Mouse (Mus musculus) midbrain, embryonic 15.5 days (tissue): ENCODE results near the gene Trpv2. TPM values are rescaled to one million over a fixed set of nuclear protein-coding genes. Genes with fewer than 3 reads are reported as not detected.

Source experiments
- ATAC-seq: fragments of 200-750 bp; cut with Nextera tagmentation; replicated peaks from 2 replicates; pipeline ENCODE4 v1.8.0; 2017; ENCODE audit warnings: moderate TSS enrichment
- H3K27ac ChIP-seq: fragments of 300-500 bp; sonication (generic); 2 replicates; pipeline ENCODE4 v1.5.1; 2015; ENCODE audit warnings: mild to moderate bottlenecking, inconsistent platforms
- H3K27me3 ChIP-seq: fragments of 300-500 bp; sonication (generic); replicated peaks from 2 replicates; pipeline ENCODE4 v1.6.1; 2015; ENCODE audit warnings: inconsistent platforms
- H3K36me3 ChIP-seq: fragments of 300-500 bp; sonication (generic); replicated peaks from 2 replicates; pipeline ENCODE4 v1.6.1; 2015; ENCODE audit warnings: inconsistent platforms
- H3K4me1 ChIP-seq: fragments of 300-500 bp; sonication (generic); 2 replicates; pipeline ENCODE4 v1.6.1; 2015; ENCODE audit warnings: inconsistent platforms
- H3K4me2 ChIP-seq: fragments of 300-500 bp; sonication (generic); 2 replicates; pipeline ENCODE4 v1.6.1; 2015; ENCODE audit warnings: inconsistent platforms, mild to moderate bottlenecking, moderate library complexity
- H3K4me3 ChIP-seq: fragments of 300-500 bp; sonication (generic); 2 replicates; pipeline ENCODE4 v1.5.1; 2015; ENCODE audit warnings: mild to moderate bottlenecking, inconsistent platforms
- H3K9ac ChIP-seq: fragments of 300-500 bp; sonication (generic); 2 replicates; pipeline ENCODE4 v1.6.1; 2015; ENCODE audit warnings: mild to moderate bottlenecking, inconsistent platforms
- H3K9me3 ChIP-seq: fragments of 300-500 bp; sonication (generic); 2 replicates; pipeline ENCODE4 v1.6.1; 2016; ENCODE audit warnings: inconsistent platforms
- WGBS: fragments of 180-500 bp; shearing (Covaris S2); methylation state at CpG from one replicate; pipeline ENCODE4 v1.1.7; 2015; ENCODE audit warnings: mixed read lengths; 5-methylcytosine and 5-hydroxymethylcytosine counted together
- polyA plus RNA-seq: library from polyadenylated mRNA; unstranded; fragments of >200 nt; fragmentation: Nextera tagmentation; extraction: Ambion mirVana; gene quantifications from 2 replicates; pipeline ENCODE4 v1.2.1, GENCODE M21; 2015

The Trpv2 gene
- polyA plus RNA-seq = 35.8 and 38.8 TPM in 2 replicates

GRCm38 (mm10) chr11:62573959-62574702 is at the start of gene Trpv2:
Gene Trpv2, plus strand, starts transcription at chr11:62574486.
- ATAC-seq = no peak
- Histone ChIP-seq H3K4me1 (peaks cover 14% of the 10 kb centered on the region), H3K4me3 (peak within 1 kb of the TSS; percentile 47), H3K4me2 (peak within 1 kb of the TSS; percentile 86), H3K36me3 (no peaks in the 10 kb centered on the region), H3K27me3 (no peaks in the 10 kb centered on the region), H3K9me3 (no peaks in the 10 kb centered on the region), H3K9ac (no peak within 1 kb of the TSS), H3K27ac (peak within 1 kb of the TSS; percentile 80)
- 81% methylated on average over 6 of the region's 6 CpGs for WGBS

- no peak for ATAC-seq
- Histone ChIP-seq H3K9ac (0 out of 2 replicates have a peak overlapping the region, but pooled peaks have one; percentile 31), H3K9me3 (no peaks in the 10 kb centered on the region), H3K4me1 (peaks cover 16% of the 10 kb centered on the region), H3K36me3 (0 out of 2 replicates have a peak, but pooled peaks cover 8% of the 10 kb centered on the region), H3K4me3 (peak overlapping the region; percentile 94; the same call in 1 of the 2 replicates), H3K4me2 (peak overlapping the region; percentile 83), H3K27me3 (no peaks in the 10 kb centered on the region), H3K27ac (no peak overlapping the region)
- WGBS = 84% methylated on average over 8 of the region's 8 CpGs
These were observed 37.2 kb upstream of the Trpv2 start for GRCm38 (mm10) chr11:62537089-62537488.

GRCm38 (mm10) chr11:62537590-62537989 is 36.7 kb upstream of the Trpv2 start:
- WGBS = 18% methylated on average over 7 of the region's 7 CpGs
- H3K27ac ChIP-seq = 0 out of 2 replicates have a peak overlapping the region, but pooled peaks have one; percentile 12
- no peaks in the 10 kb centered on the region for H3K9me3 ChIP-seq
- peaks cover 16% of the 10 kb centered on the region for H3K4me1 ChIP-seq
- H3K4me3 ChIP-seq = peak overlapping the region; percentile 94
- no peak for ATAC-seq
- H3K27me3 ChIP-seq = no peaks in the 10 kb centered on the region
- 0 out of 2 replicates have a peak overlapping the region, but pooled peaks have one; percentile 31 for H3K9ac ChIP-seq
- peak overlapping the region; percentile 83 for H3K4me2 ChIP-seq
- 0 out of 2 replicates have a peak, but pooled peaks cover 8% of the 10 kb centered on the region for H3K36me3 ChIP-seq

- peak; percentile 84 for ATAC-seq
- H3K27me3 ChIP-seq = no peaks in the 10 kb centered on the region
- under 1% methylated on average over 70 of the region's 73 CpGs for WGBS
These were observed 35.8 kb upstream of the Trpv2 start for GRCm38 (mm10) chr11:62538321-62539088.

GRCm38 (mm10) chr11:62539089-62539890 is 35.0 kb upstream of the Trpv2 start, which contains the start of gene Cenpv:
Gene Cenpv, minus strand, starts transcription at chr11:62539261.
- H3K4me2 ChIP-seq = peak within 1 kb of the TSS; percentile 83
- ATAC-seq = peak; percentile 79
- WGBS = 5% methylated on average over 57 of the region's 57 CpGs
- H3K27me3 ChIP-seq = no peaks in the 10 kb centered on the region
- 0 out of 2 replicates have a peak, but pooled peaks cover 7% of the 10 kb centered on the region for H3K36me3 ChIP-seq
- H3K4me3 ChIP-seq = peak within 1 kb of the TSS; percentile 94
- no peaks in the 10 kb centered on the region for H3K9me3 ChIP-seq
- H3K9ac ChIP-seq = peak within 1 kb of the TSS; percentile 87
- H3K4me1 ChIP-seq = peaks cover 16% of the 10 kb centered on the region
- H3K27ac ChIP-seq = peak within 1 kb of the TSS; percentile 87

More at GRCm38 (mm10) chr11:62538321-62539088, 35.8 kb upstream of the Trpv2 start:
- Histone ChIP-seq H3K4me2 (peak overlapping the region; percentile 83), H3K4me1 (peaks cover 16% of the 10 kb centered on the region), H3K27ac (peak overlapping the region; percentile 87), H3K9me3 (no peaks in the 10 kb centered on the region), H3K9ac (peak overlapping the region; percentile 87), H3K36me3 (0 out of 2 replicates have a peak, but pooled peaks cover 8% of the 10 kb centered on the region), H3K4me3 (peak overlapping the region; percentile 94)

- H3K9ac ChIP-seq = no peak overlapping the region
- peaks cover 16% of the 10 kb centered on the region for H3K4me1 ChIP-seq
- no peak for ATAC-seq
- H3K27ac ChIP-seq = no peak overlapping the region
- H3K4me2 ChIP-seq = no peak overlapping the region
- H3K27me3 ChIP-seq = no peaks in the 10 kb centered on the region
- 82% methylated on average over 7 of the region's 7 CpGs for WGBS
- no peak overlapping the region for H3K4me3 ChIP-seq
- 0 out of 2 replicates have a peak, but pooled peaks cover 5% of the 10 kb centered on the region for H3K36me3 ChIP-seq
- no peaks in the 10 kb centered on the region for H3K9me3 ChIP-seq
These were observed 34.1 kb upstream of the Trpv2 start for GRCm38 (mm10) chr11:62540167-62540566.

- 47% methylated on average over 2 of the region's 2 CpGs for WGBS
- H3K27me3 ChIP-seq = no peaks in the 10 kb centered on the region
- H3K9ac ChIP-seq = no peak overlapping the region
- H3K27ac ChIP-seq = no peak overlapping the region
- ATAC-seq = no peak
- no peaks in the 10 kb centered on the region for H3K36me3 ChIP-seq
- no peak overlapping the region for H3K4me3 ChIP-seq
- peaks cover 16% of the 10 kb centered on the region for H3K4me1 ChIP-seq
- H3K4me2 ChIP-seq = no peak overlapping the region
- H3K9me3 ChIP-seq = no peaks in the 10 kb centered on the region
These were observed 33.3 kb upstream of the Trpv2 start for GRCm38 (mm10) chr11:62540969-62541368.

- Histone ChIP-seq H3K36me3 (no peaks in the 10 kb centered on the region), H3K9me3 (no peaks in the 10 kb centered on the region), H3K27me3 (no peaks in the 10 kb centered on the region), H3K27ac (no peak overlapping the region), H3K9ac (no peak overlapping the region), H3K4me3 (no peak overlapping the region), H3K4me2 (no peak overlapping the region), H3K4me1 (peaks cover 16% of the 10 kb centered on the region)
- no peak for ATAC-seq
- 87% methylated on average over 8 of the region's 8 CpGs for WGBS
These were observed 32.7 kb upstream of the Trpv2 start for GRCm38 (mm10) chr11:62541581-62541980.

GRCm38 (mm10) chr11:62543991-62544390 is 30.3 kb upstream of the Trpv2 start:
- ATAC-seq = no peak
- WGBS = 92% methylated on average over 3 of the region's 3 CpGs
- Histone ChIP-seq H3K9me3 (no peaks in the 10 kb centered on the region), H3K4me1 (peaks cover 11% of the 10 kb centered on the region), H3K9ac (no peak overlapping the region), H3K27ac (no peak overlapping the region), H3K36me3 (no peaks in the 10 kb centered on the region), H3K4me3 (no peak overlapping the region), H3K27me3 (no peaks in the 10 kb centered on the region), H3K4me2 (no peak overlapping the region)

- 10% methylated on average over 5 of the region's 5 CpGs for WGBS
- no peaks in the 10 kb centered on the region for H3K9me3 ChIP-seq
These were observed 24.5 kb upstream of the Trpv2 start for GRCm38 (mm10) chr11:62549782-62550181.

GRCm38 (mm10) chr11:62550227-62550685 is 24.0 kb upstream of the Trpv2 start:
- Histone ChIP-seq H3K27me3 (no peaks in the 10 kb centered on the region), H3K4me3 (peak overlapping the region; percentile 57), H3K9ac (peak overlapping the region; percentile 85), H3K4me2 (peak overlapping the region; percentile 69), H3K27ac (peak overlapping the region; percentile 97), H3K4me1 (peaks cover 34% of the 10 kb centered on the region), H3K36me3 (no peaks in the 10 kb centered on the region), H3K9me3 (no peaks in the 10 kb centered on the region)
- peak; percentile 47 for ATAC-seq
- WGBS = 2% methylated on average over 11 of the region's 11 CpGs

More at GRCm38 (mm10) chr11:62549782-62550181, 24.5 kb upstream of the Trpv2 start:
- H3K27ac ChIP-seq = peak overlapping the region; percentile 97
- H3K4me3 ChIP-seq = peak overlapping the region; percentile 57
- peak overlapping the region; percentile 69 for H3K4me2 ChIP-seq
- no peaks in the 10 kb centered on the region for H3K36me3 ChIP-seq
- ATAC-seq = no peak
- peaks cover 30% of the 10 kb centered on the region for H3K4me1 ChIP-seq
- no peaks in the 10 kb centered on the region for H3K27me3 ChIP-seq
- peak overlapping the region; percentile 85 for H3K9ac ChIP-seq
